Mouse (Mus musculus) regulatory T cell (primary cell): ENCODE results near the gene Efr3b.
"Not testable (repeated sequence)": the region's sequence is repeated elsewhere in the genome, so short reads cannot be mapped to it uniquely, and the experiment has no call there.

Experiments
- in situ Hi-C: fragments of 300-600 bp; cut with MboI, MseI; formaldehyde crosslinking; loops from one replicate; pipeline ENCODE4 v1.15.1; 2025; ENCODE audit warnings: high pct_unique_total_duplicates

Gene Efr3b

DNA sequence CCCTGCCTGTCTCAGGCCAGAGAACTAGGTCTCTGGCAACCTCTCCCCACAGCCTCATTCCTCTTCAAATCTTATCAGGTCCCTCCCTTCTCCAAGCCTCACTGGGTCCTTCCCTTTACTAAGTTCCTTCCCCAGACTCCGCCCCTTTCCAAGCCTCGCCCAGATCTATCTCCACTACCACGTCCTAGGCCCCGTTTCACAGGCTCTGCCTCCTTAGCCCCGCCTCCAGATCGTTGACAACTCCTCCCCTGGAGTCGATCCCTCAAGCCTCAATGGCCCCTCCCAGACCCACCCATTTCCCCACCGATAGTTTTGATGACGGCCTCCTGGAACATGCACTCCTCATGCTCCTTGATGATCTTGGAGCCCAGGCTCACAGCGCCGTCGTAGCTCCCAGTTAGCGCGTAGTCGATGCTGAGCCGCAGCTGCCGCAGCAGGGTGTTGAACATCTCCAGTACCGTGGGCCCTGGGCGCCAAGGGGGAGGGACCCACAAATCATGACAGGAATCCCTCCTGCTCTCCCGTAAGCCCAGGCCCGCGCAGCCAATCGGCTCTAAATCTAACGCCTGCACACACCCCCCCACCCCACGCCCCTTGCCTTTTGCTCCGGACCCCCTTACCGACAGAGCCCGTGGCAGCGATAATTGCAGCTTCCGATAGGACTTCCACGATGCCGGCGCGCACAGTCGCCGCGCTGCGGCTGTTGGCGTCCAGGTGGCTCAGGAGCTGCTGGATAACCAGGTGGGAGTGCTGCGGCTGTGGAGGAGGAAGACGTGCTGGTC, 57.2 kb downstream of the Efr3b start:
- in situ Hi-C loops, result loop anchor here (5.0 kb wide), 1 partner anchor 101 kb away; the partner anchor contains the start of gene Dnajc27

DNA sequence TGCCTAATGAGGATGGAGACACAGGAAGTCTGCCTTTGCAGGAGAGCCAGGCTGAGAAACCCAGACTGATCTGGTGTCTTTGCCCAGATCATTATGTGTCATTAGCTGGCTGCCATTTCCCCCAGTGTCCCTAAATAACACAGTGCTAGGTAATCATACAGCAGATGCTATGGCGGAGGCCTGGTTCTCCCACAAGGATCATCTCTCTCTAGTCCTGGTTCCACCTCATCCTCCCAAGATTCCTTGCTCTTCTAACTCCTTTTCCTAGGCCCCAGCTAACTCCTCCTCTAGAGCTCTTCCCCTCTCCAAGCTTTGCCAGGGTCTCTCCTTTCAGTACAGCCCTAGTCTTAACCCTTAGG, 57.7 kb downstream of the Efr3b start:
- in situ Hi-C loops, result loop anchor here (5.0 kb wide), 1 partner anchor 101 kb away; the partner anchor contains the start of gene Dnajc27

DNA sequence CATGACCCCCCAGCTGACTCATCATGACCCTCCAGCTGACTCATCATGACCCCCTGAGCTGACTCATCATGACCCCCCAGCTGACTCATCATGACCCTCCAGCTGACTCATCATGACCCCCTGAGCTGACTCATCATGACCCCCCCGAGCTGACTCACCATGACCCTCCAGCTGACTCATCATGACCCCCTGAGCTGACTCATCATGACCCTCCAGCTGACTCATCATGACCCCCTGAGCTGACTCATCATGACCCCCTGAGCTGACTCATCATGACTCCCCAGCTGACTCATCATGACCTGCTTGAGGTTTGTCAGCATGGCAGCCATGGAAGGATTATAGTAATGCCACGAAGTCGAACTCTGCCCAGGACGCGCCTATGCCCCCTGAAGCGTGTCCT, 65.5 kb downstream of the Efr3b start:
- in situ Hi-C loops, result not testable (repeated sequence)

DNA sequence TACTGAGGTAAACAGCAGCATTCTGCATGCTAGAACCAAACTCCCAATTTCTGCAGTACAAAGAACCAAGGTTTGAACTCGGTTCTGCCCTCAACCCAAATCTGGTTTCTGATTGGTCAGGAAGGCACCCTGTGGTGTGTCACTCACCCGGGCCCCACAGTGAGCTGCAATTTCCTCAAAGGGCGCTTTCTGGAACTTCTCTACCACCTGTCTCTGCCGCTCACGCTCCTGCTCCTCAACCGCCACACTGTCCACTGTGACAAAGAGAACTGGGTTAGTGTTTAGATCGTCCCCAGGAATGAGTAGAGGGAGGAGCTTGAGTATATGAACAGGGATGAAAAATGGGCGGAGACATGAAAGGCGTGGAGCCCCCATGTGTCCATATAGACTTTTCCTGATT, 70.3 kb downstream of the Efr3b start:
- in situ Hi-C loops, result no loop called here

DNA sequence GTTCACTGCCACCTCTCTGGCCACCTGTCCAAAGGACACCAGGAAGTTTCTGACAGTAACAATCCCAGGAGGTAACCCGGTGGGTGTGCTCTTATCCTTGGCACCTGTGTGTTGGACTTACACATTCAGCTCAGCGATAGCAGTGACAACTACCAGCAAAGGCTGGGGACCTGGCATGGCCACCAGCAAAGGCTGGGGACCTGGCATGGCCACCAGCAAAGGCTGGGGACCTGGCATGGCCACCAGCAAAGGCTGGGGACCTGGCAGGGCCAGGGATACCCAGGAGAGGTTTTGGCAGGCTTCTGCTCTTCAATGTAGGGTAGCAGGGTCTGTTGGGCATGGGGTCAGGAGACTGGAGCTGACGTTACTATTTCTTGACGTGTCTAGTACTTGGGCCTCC, 71.5 kb downstream of the Efr3b start:
- in situ Hi-C loops, result no loop called here

DNA sequence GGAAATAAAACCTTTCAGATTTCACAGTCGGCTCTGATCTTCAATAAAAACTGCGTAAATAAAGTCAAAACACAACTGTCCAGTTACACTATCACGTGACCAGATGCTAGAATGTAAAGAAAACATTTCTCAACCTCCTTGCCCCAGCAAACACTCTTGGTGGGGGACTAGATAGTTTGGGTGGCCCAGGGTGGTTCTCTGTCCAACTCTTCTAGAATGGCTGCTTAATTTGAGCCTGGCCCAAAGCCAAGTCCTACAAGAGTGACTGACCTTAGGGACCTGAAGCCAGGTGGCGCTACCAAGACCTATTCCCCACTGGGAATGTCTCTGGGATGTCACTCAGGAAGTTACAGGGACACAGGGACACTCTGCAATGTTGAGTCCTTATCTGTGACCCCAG, 78.2 kb downstream of the Efr3b start:
- in situ Hi-C loops, result no loop called here

- in situ Hi-C loops, result no loop called here
Observed at GRCm38 (mm10) chr12:3959791-3960543, 78.7 kb downstream of the Efr3b start.

- in situ Hi-C loops, result no loop called here
Observed at GRCm38 (mm10) chr12:3956351-3956750, 82.4 kb downstream of the Efr3b start.

DNA sequence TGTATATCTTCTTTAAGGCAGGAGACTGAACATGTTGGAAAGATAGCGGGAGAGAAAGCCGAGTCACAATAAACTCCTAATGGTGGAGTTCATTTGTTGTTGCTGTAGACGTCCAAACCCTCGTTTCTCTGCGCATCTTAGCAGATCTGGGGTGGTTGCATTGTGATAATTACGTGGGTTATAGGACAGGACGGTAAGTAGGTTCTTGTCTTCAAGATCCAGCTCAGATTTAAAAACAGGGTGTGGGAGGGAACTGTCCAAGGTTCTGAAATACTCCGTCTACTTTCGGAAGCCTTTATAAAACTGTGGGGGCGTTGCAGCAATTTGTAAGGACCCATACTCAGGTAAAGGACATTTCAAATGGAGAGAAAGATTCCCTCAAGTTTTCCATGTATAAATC, 83.3 kb downstream of the Efr3b start:
- in situ Hi-C loops, result no loop called here

DNA sequence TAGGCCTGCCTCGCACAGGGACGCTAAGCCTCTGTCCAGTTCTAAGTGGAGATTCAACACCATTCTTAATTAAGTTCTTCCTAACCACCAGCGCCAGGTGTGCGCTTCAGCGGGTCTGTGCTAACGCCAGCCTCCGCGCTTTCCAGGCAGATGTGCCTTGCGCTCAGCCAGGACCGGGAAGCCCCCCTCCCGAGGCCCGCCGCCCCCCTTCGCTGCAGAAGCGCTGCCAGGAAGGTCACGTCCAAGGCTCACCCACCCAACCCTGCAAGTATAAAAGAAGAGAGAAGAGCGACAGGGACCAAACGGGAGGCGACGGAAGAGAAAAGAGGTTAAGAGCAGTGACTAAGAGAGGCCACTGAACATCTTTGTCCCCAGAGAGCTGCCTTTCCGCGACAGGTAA, 84.1 kb downstream of the Efr3b start, which contains the start of gene Pomc:
Gene Pomc (plus strand): TSS at position 301 of the 400 bp plus-strand sequence.
- in situ Hi-C loops, result no loop called here

- in situ Hi-C loops, result no loop called here
Observed at GRCm38 (mm10) chr12:3947503-3947902, 91.2 kb downstream of the Efr3b start.

DNA sequence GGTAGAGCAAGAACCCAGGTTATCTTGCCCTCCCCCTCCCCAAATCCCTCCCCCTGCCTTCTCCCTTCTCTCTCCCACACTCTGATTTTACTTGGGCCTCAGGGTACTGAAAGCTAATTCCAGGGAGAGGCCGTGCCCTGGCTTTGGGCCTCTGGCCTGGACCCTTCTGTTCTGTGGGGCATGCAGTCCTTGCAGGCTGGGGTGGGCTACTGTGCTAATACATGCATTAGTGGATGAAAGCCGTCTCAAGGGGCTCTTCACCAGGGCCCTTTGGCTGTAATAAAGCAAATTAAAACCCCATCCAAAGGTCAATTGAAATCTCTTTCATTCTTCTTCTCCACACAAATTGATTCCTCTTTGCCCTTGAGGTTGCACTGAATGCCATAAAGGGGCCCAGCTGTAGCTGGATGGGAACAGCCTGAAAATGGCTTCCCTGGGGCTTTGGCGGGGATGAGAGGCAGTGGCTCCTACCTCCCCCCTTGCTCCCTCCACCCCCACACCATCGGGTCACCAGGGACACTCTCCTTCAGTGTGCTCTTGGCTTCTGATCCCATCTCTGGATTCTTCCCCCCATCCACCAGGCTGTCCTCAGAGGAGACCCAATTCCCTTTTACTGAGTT, 94.2 kb downstream of the Efr3b start:
- in situ Hi-C loops, result no loop called here

DNA sequence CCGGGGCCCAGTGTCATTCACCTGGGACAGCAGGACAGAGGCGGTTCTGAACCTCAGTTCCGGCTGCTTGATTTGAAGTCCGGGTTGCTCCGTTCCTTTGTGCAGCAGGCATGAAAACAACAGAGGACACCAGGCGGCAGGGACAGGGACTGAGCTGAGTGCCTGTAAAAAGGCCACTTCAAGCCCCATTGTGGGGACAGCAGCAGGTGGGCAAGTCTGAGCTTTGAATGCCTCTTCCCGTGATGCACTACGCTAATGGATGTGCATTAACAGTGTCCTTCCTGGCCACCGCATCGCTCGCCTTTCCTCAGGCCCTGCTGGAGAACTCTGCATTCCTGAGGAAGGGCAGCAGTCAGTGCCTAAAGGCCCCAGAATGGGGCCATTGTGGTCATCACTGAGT, 96.7 kb downstream of the Efr3b start:
- in situ Hi-C loops, result no loop called here

DNA sequence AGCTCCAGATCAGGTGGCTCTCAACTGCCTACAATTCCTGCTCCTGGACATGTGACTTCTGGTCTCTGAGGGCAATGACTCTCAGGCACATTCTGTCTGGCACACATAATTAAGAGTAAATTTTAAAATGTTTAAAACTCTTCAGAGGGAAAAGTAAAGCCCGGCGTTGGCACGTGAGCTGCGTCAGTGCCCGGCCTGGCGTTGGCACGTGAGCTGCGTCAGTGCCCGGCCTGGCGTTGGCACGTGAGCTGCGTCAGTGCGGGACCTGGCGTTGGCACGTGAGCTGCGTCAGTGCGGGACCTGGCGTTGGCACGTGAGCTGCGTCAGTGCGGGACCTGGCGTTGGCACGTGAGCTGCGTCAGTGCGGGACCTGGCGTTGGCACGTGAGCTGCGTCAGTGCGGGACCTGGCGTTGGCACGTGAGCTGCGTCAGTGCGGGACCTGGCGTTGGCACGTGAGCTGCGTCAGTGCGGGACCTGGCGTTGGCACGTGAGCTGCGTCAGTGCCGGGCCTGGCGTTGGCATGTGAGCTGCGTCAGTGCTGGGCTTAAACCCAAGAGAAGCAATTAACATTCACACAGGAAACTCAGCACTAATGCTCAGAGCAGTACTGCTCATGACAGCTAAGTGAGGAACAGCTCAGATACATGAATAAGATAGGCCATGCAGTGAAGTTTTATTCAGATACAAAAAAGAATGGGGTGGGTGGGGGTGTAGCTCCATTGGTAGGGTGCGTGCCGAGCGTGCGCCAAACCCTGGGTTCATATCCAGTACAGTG, 108.4 kb downstream of the Efr3b start:
- in situ Hi-C loops, result not testable (repeated sequence)

GRCm38 (mm10) chr12:3928841-3929240, 109.9 kb downstream of the Efr3b start:
- in situ Hi-C loops, result loop anchor here (5.0 kb wide), 1 partner anchor 148 kb away; no protein-coding TSS in a partner anchor

GRCm38 (mm10) chr12:3926127-3926526, 112.6 kb downstream of the Efr3b start:
- in situ Hi-C loops, result loop anchor here (5.0 kb wide), 1 partner anchor 151 kb away; no protein-coding TSS in a partner anchor

- in situ Hi-C loops, result no loop called here
Observed at GRCm38 (mm10) chr12:3919423-3919822, 119.3 kb downstream of the Efr3b start.

GRCm38 (mm10) chr12:3918577-3918976, 120.1 kb downstream of the Efr3b start:
- in situ Hi-C loops, result no loop called here

- in situ Hi-C loops, result no loop called here
Observed at GRCm38 (mm10) chr12:3917668-3918341, 120.9 kb downstream of the Efr3b start.

DNA sequence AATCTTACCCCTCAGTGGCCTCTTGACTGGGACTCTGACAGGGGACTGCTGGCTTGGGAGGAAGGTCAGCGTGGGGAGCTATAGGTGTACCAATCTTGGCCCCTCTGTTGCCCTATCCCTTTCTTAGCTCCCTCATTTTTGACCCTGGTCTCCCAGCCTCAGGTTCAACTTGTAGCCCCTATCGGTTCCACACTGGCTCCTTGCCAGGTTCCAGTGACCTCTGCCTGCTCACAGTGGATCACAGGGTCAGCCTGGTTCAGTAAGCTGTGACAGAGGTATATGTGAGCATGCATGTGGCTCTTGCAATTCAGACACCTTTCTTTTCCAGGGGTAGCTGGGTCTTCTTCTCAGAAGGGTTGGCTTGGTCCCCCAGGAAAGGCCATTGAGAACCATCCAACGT, 122.9 kb downstream of the Efr3b start:
- in situ Hi-C loops, result no loop called here
